Mouse (Mus musculus) liver, embryonic 14.5 days (tissue): ENCODE results near the gene Svs6.

Experiments
- CTCF ChIP-seq: IDR thresholded peaks from 2 replicates; pipeline ENCODE4 v1.5.1; 2016; ENCODE audit warnings: antibody characterized with exemption, low read depth, control low read depth
- EP300 ChIP-seq: IDR thresholded peaks from 2 replicates; pipeline ENCODE4 v1.6.1; 2016; ENCODE audit warnings: antibody characterized with exemption, low read depth

DNA sequence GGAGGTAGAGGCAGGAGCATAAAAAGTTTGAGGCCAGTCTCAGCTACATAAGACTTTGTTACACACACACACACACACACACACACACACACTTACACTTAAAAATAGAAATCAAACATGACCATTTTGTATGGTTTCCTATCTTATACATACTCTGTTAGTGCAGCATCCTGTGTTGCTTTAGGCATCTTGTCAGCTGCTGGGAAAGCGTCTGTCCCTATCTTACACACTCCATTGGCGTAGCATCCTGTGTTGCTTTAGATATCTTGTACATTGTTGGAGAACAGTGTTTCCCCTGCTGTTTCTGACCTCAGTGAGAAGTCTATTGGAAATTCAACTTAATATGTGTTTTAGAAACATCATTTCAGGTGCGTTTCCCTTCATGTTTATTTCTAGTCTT is 36.1 kb downstream of the Svs6 start:
- TF ChIP-seq EP300 (no peak), CTCF (no peak)
